Mouse (Mus musculus): ENCODE measurements around the gene Rhbdf2. TPM values are rescaled to one million over a fixed set of nuclear protein-coding genes. Genes with fewer than 3 reads are reported as not detected.

Gene Rhbdf2
- polyA plus RNA-seq, 1 experiment from 2014 or later, result 0.87 TPM

DNA sequence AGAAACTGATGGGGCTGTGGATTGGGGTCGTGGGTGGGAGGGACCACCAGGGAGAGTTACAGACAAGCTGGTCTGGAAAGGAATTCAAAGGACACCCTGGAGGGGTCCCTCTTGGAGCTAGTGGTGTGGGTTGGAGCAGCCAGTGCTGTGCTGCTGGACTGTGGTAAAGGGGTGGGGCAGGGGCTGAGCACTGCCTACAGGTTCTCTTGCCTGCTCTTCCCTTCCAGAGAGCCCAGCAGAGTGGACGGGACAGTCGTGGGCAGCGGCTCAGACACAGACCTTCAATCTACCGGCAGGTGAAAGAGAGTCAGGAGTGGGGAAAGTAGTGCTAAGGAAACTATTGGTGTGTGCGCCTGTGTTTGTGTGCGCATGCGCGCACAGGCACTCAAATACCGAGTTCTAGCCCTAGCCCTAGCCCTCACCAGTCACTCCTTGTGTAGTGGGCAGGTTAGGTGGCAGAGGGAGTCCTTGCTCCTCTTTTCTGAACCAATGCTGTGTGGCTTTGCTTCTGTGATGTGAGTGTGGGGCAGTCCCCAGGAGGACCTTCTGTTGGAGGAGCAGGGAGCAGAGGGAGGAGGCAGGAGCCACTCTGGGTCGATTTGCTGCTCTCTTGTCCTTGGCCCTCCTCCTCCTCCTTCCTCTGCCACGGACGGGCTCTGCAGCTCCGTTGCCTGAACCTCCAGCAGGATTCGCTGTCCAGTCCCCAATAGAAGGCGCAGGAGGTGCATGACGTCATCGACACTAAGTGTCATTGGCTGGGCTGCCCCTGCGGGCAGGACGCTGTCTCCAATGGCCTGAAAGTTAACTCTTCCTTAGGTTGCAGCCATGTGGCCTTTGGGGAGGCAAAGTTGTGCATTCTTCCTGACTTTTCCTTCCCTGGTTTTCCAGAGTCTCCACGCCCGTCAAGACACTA lies 30.7 kb upstream of the Rhbdf2 start:
- Histone ChIP-seq H3K27me3 (peaks cover 26% of the 10 kb centered on the region), H3K9ac (peak overlapping the region; percentile 60), H3K9me3 (replicated peaks) (no peaks in the 10 kb centered on the region), H3K4me1 (peaks cover 87% of the 10 kb centered on the region), H3K4me2 (peak overlapping the region; percentile 60), H3K27ac (peak overlapping the region; percentile 85), H3K4me3 (peak overlapping the region; percentile 26), H3K36me3 (ENCODE audit: poor library complexity, severe bottlenecking) (no peaks in the 10 kb centered on the region)
- ATAC-seq, result peak; percentile 76
- 7% methylated on average over 22 of the region's 22 CpGs for WGBS

GRCm38 (mm10) chr11:116656348-116657191 lies 29.8 kb upstream of the Rhbdf2 start:
- Histone ChIP-seq H3K9ac (no peak overlapping the region), H3K4me2 (peak overlapping the region; percentile 60; the same call in 1 of the 2 replicates), H3K4me3 (no peak overlapping the region), H3K27ac (peak overlapping the region; percentile 85), H3K27me3 (peaks cover 34% of the 10 kb centered on the region), H3K4me1 (peaks cover 77% of the 10 kb centered on the region), H3K36me3 (ENCODE audit: poor library complexity, severe bottlenecking) (no peaks in the 10 kb centered on the region), H3K9me3 (replicated peaks) (no peaks in the 10 kb centered on the region)
- ATAC-seq, result no peak
- 53% methylated on average over 16 of the region's 16 CpGs for WGBS

GRCm38 (mm10) chr11:116654255-116654821 lies 27.5 kb upstream of the Rhbdf2 start, which contains the start of gene Cygb:
TSS of gene Cygb (minus strand) at chr11:116654313.
- Histone ChIP-seq H3K4me1 (peaks cover 54% of the 10 kb centered on the region), H3K27me3 (peaks cover 46% of the 10 kb centered on the region)
- no peak for ATAC-seq

DNA sequence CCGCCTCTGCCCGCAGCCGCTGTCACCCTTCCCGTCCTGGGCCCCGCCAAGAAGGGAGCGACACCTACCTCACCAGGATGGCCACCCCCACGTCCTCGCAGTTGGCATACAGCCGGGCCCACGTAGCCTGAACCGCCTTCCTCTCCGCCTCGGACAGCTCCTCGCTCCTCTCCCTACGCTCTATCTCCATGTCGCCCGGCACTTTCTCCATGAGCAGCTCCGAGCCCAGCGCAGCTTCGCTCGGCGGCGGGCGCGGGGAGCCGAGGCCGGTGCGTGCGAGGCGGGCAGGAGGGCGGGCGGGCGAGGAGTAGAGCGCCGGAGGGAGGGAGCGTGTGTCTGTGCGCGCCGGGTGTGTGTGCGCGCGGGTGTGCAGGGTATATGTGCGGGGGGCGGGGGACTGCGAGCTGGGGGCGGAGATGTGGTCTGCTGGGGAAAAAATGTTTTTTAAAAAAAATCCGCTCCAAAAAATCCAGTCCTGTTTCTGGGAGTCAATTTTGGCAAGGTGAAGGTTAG lies 26.9 kb upstream of the Rhbdf2 start:
- H3K36me3 ChIP-seq (ENCODE audit: poor library complexity, severe bottlenecking), result no peaks in the 10 kb centered on the region
- peak overlapping the region; percentile 78 for H3K9ac ChIP-seq
- peaks cover 46% of the 10 kb centered on the region for H3K27me3 ChIP-seq
- no peak overlapping the region for H3K27ac ChIP-seq
- H3K4me1 ChIP-seq, result peaks cover 50% of the 10 kb centered on the region
- peak; percentile 46 for ATAC-seq
- WGBS, result under 1% methylated on average over 47 of the region's 47 CpGs
- peak overlapping the region; percentile 93 for H3K4me2 ChIP-seq
- H3K4me3 ChIP-seq, result peak overlapping the region; percentile 52
- H3K9me3 ChIP-seq (replicated peaks), result no peaks in the 10 kb centered on the region

More at GRCm38 (mm10) chr11:116654255-116654821, 27.5 kb upstream of the Rhbdf2 start, which contains the start of gene Cygb:
- 7% methylated on average over 28 of the region's 28 CpGs for WGBS
- no peak within 1 kb of the TSS for H3K27ac ChIP-seq
- peak within 1 kb of the TSS; percentile 52 for H3K4me3 ChIP-seq
- no peaks in the 10 kb centered on the region for H3K36me3 ChIP-seq (ENCODE audit: poor library complexity, severe bottlenecking)
- peak within 1 kb of the TSS; percentile 78 for H3K9ac ChIP-seq
- no peaks in the 10 kb centered on the region for H3K9me3 ChIP-seq (replicated peaks)
- H3K4me2 ChIP-seq, result peak within 1 kb of the TSS; percentile 93

DNA sequence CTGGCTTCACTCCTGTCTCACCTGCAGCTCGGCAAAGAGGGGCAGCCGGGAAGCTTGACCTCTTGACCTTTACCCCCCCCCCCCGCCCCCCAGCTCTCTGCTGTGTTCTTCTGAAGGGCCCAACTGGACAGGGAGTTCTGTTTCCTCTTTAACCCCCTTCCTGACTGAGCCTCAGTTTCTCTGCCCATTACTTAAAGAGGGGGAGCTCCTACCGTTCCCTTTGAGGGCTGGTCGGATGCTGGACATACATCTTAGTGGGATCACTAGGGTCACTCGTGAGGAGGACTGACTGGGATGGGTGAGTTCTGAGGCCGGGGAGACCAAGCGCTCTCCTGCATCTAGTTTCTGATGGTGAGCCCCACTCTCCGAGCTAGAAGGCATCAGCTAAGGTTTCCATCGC lies 26.4 kb upstream of the Rhbdf2 start, which contains the start of gene Prcd:
TSS of gene Prcd (plus strand) at position 301 of the 400 bp plus-strand sequence.
- no peak within 1 kb of the TSS for H3K27ac ChIP-seq
- H3K4me2 ChIP-seq, result peak within 1 kb of the TSS; percentile 93
- H3K27me3 ChIP-seq, result peaks cover 46% of the 10 kb centered on the region
- peak within 1 kb of the TSS; percentile 52 for H3K4me3 ChIP-seq
- WGBS, result 4% methylated on average over 9 of the region's 10 CpGs
- no peaks in the 10 kb centered on the region for H3K36me3 ChIP-seq (ENCODE audit: poor library complexity, severe bottlenecking)
- peak within 1 kb of the TSS; percentile 78 for H3K9ac ChIP-seq
- H3K4me1 ChIP-seq, result peaks cover 48% of the 10 kb centered on the region
- ATAC-seq, result no peak
- H3K9me3 ChIP-seq (replicated peaks), result no peaks in the 10 kb centered on the region

GRCm38 (mm10) chr11:116652330-116653098 lies 25.7 kb upstream of the Rhbdf2 start:
- Histone ChIP-seq H3K9me3 (replicated peaks) (no peaks in the 10 kb centered on the region), H3K4me3 (peak overlapping the region; percentile 52), H3K9ac (no peak overlapping the region), H3K36me3 (ENCODE audit: poor library complexity, severe bottlenecking) (no peaks in the 10 kb centered on the region), H3K27ac (no peak overlapping the region), H3K27me3 (peaks cover 46% of the 10 kb centered on the region), H3K4me2 (peak overlapping the region; percentile 93), H3K4me1 (peaks cover 41% of the 10 kb centered on the region)
- WGBS, result 62% methylated on average over 25 of the region's 25 CpGs
- no peak for ATAC-seq

DNA sequence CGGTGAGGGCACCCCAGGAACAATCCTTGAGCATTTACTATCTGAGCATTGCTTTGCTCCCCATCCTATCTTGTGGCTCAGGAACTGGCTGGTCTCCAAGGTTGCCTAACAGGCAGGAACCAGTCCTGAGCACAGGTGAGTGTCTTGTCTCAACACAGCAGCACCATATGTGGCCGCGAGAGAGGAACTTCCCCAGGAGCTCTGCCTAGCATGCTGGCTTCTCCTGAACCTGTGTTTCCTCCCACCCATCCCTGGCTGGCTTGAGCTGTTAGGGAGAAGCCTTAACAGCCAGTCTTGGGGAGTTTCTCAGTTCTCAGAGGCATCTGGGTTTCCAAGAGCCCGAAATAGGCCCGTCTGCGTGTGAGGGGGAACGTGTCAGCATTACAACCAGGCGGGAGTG lies 24.5 kb upstream of the Rhbdf2 start:
- Histone ChIP-seq H3K4me1 (peaks cover 29% of the 10 kb centered on the region), H3K27me3 (peaks cover 46% of the 10 kb centered on the region), H3K4me3 (no peak overlapping the region), H3K9ac (no peak overlapping the region), H3K36me3 (ENCODE audit: poor library complexity, severe bottlenecking) (no peaks in the 10 kb centered on the region), H3K9me3 (replicated peaks) (no peaks in the 10 kb centered on the region), H3K4me2 (no peak overlapping the region), H3K27ac (no peak overlapping the region)
- ATAC-seq, result no peak
- 85% methylated on average over 8 of the region's 8 CpGs for WGBS

- H3K9ac ChIP-seq, result no peak overlapping the region
- H3K9me3 ChIP-seq (replicated peaks), result no peaks in the 10 kb centered on the region
- whole genome bisulfite sequencing, result 89% methylated on average over 8 of the region's 8 CpGs
- H3K36me3 ChIP-seq (ENCODE audit: poor library complexity, severe bottlenecking), result no peaks in the 10 kb centered on the region
- H3K27ac ChIP-seq, result no peak overlapping the region
- no peak overlapping the region for H3K4me2 ChIP-seq
- H3K27me3 ChIP-seq, result peaks cover 49% of the 10 kb centered on the region
- H3K4me3 ChIP-seq, result no peak overlapping the region
- no peak for ATAC-seq
- peaks cover 24% of the 10 kb centered on the region for H3K4me1 ChIP-seq
These were observed 24.0 kb upstream of the Rhbdf2 start for GRCm38 (mm10) chr11:116650811-116651210.

DNA sequence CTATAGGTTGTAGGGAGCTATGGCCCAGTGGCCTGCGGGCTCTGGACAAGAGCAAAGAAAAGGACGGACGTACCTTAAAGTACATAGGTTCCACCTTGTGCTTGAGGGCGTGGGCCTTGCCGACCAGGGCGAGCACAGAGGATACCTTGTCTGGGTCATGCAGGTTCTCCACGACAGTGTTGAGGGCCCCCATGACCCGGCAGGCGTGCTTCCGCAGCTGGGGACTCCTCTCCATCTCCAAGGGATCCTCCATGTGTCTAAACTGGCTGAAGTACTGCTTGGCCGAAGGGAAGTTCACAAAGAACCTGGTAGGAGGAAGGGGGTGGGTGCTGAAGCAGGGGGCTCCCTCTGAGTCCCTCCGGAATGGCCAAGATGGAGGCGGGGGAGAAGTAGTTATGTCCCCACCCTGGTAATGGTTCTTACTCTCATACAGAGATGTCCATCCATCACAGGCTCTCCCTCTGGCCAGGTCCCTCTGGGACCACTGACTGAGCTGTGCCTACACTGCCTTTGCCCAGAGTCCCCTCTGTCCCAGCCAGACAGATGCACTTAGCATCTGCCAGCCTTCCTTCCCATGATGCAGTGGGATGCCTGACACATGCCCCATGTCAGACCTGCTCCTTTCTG lies 23.0 kb upstream of the Rhbdf2 start:
- Histone ChIP-seq H3K4me2 (no peak overlapping the region), H3K4me3 (no peak overlapping the region), H3K9me3 (replicated peaks) (no peaks in the 10 kb centered on the region), H3K9ac (no peak overlapping the region), H3K4me1 (peaks cover 21% of the 10 kb centered on the region), H3K36me3 (ENCODE audit: poor library complexity, severe bottlenecking) (no peaks in the 10 kb centered on the region), H3K27ac (no peak overlapping the region), H3K27me3 (peaks cover 46% of the 10 kb centered on the region)
- 87% methylated on average over 13 of the region's 13 CpGs for WGBS
- ATAC-seq, result no peak

DNA sequence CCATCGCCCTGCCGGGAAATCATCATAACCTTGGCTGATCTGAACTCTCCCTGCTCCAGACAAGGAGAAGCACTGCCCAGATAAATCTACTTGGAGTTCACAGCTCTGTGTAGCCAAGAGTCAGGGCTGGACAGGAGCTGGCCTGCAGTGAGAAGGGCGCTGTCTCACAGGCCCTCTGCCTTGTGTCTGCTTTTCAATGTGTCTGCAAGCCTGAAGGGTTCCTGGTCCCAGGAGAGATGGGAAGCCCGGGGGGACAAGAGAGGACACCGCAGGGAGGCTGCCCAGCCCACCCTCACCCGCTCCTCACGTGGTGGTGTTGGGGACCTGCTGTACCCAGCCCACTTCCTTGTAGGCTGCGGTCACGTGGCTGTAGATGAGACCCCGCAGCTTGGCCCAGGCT lies 22.2 kb upstream of the Rhbdf2 start:
- no peaks in the 10 kb centered on the region for H3K9me3 ChIP-seq (replicated peaks)
- no peak for ATAC-seq
- WGBS, result 70% methylated on average over 10 of the region's 10 CpGs

More for the DNA sequence above, 22.2 kb upstream of the Rhbdf2 start:
- Histone ChIP-seq H3K9ac (no peak overlapping the region), H3K4me1 (peaks cover 21% of the 10 kb centered on the region), H3K36me3 (ENCODE audit: poor library complexity, severe bottlenecking) (no peaks in the 10 kb centered on the region), H3K27me3 (peaks cover 43% of the 10 kb centered on the region), H3K4me3 (no peak overlapping the region), H3K27ac (no peak overlapping the region), H3K4me2 (no peak overlapping the region)

All from forebrain, embryonic 13.5 days (tissue).